Mouse (Mus musculus) c-Kit-positive CD71-positive TER-119-negative erythroid progenitor cells, embryonic 14.5 days (primary cell): ENCODE results near the gene Oser1.

Experiments
- DNase-seq: peaks from one replicate; pipeline ENCODE4 v3.0.0-alpha.2; 2013; ENCODE audit warnings: low read depth

The Oser1 gene

DNA sequence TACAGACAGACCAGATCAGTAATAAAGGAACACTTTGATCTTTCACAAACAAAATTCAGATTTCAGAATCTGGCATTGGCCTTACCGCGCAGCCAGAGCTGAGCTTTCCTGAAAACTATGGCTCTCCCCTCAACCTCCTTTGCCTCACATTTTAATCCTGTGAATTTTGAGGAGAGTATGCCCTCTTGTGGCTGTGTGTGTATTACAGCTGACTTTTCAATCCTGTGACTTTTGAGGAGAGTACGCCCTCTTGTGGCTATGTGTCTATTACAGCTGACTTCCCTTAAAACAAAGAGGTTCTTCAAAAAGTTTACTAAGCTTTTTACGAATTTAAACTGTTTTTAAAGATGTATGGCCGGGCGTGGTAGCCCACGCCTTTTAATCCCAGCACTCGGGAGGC is 23.3 kb downstream of the Oser1 start:
- peak; percentile 84 for DNase-seq

DNA sequence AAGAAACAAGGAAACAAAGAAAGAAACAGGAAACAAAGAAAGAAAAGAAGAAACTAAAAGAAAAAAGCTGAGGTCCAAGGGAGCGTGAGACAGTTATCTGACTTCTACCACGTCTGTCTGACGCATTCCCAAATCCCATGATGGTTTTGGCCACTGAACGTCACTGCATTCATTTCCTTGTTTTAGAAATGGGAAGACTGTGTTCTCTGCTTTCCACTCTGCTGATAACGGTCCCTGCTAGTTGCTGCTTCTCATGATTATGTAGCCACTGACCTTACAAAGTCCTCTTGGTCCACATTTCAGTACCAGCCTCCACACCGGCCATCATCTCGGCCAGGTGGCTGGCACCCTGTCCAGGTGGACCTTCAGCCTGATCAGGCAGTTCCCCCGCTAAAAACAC is 25.3 kb downstream of the Oser1 start:
- no peak for DNase-seq

DNA sequence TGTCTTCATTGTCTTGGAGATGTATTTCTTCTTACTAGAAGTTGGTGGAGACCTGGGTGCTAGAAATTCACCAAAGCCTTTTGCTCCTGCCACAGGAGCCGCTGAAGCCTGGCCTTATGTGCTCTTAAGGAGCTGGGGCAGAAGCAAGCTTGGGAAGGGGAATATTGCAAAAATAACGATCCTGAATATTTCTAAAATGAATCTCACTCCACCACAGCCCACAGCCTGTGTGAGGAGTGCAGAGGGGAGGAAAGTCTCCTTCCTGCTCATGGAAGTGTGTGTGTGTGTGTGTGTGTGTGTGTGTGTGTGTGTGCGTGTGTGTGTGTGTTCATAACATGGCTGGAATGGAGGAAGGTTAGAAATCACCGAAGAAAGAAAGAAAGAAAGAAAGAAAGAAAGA is 25.7 kb downstream of the Oser1 start:
- no peak for DNase-seq

DNA sequence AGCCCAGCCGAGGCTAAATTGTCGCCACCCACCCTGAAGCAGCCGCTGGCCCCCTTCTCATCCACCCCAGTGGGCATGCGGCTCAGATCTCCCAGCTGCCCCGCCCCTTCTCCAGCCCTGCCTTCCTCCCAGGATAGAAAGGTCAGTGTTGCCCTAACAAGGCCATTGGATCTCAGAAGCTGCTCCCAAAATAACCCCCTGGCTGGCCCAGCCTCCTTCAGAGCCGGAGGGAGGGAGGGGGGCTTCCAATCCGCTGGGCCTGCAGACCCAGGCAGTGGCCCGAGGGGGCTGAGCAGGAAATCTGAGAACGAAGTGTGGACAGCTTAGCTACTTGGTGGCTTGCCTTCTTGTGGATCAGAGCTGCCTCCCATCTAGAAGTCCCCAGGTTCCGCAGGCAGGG is 26.6 kb downstream of the Oser1 start, which contains the start of gene Jph2:
Gene Jph2 (minus strand): TSS at position 89 of the 400 bp plus-strand sequence.
- no peak for DNase-seq

DNA sequence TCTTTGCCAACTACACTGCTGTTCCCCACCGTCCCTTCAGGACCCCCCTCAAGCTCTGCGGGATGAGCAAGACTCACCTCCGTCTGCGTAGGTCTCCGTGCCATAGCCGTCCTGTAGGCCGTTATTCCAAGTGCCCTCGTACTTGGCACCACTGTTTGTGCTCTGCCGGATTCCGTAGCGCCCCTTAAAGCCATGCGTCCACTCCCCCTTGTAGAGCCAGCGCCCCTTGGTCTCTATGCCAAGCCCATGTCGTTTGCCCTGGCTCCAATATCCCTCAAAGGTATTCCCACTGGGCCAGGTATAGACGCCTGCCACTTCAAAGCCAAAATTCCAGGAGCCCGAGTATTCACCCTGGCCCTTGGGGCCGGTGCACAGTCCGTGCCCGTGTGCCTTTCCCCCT is 27.4 kb downstream of the Oser1 start:
- no peak for DNase-seq

DNA sequence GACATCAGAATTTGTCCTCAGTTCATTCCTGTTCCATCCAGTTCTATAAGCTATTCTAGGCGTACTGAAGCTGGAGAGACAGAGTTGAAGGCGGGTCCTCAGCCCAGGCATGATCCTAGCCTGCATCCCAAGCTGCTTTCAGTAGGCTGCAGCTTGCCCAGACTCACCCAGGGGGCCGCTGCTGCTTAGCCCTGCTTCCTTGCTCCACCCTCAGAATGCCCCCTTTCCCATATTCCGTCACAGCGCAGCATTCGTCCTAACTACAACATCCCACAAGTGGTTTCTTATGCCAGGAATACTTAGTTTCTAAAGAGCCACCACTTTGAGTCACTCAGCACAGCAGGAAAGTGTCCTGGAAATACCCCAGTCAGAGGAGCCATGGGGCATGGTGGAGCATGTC is 29.5 kb downstream of the Oser1 start:
- DNase-seq = no peak

DNA sequence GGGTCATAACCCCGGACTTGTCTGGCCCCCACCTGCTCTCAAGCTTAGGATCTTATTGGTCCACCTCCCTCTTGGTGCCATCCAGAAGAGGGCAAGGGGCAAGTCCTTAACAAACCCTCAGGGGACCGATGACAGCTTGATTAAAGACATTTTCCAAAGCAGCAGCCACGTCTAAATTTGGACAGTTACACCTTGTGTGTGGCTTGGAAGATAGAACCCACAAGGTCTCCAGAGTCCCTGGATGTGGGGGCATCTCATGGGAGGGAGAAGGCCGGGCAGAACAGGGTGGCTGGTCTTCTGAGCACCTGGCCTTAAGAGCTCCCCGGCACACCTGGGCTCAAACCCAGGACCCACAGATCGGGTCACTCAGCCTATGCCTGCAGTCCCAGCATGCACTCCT is 30.5 kb downstream of the Oser1 start:
- DNase-seq = no peak

DNA sequence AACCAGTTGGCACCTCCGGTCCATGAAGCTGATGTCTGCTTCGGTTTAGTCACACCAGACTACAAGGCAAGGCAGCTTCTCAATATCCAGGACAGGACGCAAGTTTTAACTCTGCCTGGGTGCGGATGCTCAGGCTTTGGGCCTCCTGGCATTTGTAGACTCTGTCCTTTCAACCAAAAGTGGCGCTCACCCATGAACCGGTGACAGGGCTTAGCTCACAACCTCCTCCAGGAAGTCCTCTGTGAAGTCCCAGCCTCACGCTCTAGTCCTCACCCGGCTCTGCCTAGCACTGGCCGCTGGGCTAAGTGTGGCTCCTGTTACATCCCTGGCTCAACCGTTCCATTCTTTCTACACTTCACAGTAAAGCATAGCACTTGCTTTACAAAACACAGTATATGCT is 31.3 kb downstream of the Oser1 start:
- DNase-seq = no peak

DNA sequence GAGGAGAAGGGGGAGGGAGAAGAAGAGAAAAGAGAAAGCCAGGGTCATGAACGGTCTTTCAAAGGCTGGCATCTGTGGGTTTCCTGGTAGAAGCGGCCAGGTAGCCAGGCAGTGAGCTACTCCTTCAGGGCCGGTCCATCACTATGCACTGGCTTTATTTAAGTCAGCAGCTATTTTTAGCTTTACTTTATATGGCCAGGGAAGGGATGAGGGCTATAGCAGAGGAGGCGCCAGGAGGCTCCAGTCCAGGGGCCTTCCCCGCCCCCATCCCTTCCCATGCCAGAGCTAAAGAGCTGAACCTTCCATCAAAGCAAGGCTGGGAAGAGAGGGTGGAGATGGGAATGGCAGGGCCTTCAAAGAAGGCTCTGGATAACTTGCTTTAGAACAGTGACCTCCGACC is 32.1 kb downstream of the Oser1 start:
- DNase-seq = no peak

DNA sequence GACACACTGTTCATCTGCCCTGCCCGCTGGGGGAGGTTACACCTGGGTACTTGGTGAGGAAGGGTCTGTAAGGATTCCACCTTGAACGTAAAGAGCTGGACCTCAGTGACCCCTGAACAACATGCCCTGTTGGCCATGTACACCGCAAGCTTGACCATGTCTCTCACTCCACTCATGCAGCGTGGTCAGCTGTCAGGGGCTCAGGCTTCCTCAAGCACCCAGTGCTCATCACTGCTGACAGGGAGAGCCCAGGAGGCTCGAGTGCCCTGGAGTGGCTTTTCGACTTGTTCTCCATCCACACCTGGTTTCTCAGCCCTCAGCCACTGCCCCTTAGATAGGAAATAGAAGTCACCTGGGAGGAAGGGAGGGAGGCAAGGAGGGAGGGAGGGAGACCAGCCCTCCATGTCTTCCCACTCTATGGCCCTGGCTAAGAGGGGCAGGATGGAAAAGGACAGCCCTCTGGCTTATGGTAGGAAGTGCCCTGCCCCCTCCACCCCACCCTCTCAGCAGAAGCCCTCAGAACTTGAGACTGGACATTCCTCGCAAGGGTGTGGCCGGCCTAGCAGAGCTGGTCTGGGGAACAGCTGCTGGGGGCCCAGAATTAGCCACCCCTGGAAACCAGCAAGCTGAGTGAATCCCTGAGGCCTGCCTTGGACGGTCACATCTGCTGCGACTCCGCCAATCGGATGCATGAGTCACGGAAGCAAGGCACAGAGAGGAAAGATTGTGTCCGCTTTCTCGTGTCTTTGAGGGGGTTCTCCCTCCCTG is 37.9 kb downstream of the Oser1 start:
- no peak for DNase-seq

DNA sequence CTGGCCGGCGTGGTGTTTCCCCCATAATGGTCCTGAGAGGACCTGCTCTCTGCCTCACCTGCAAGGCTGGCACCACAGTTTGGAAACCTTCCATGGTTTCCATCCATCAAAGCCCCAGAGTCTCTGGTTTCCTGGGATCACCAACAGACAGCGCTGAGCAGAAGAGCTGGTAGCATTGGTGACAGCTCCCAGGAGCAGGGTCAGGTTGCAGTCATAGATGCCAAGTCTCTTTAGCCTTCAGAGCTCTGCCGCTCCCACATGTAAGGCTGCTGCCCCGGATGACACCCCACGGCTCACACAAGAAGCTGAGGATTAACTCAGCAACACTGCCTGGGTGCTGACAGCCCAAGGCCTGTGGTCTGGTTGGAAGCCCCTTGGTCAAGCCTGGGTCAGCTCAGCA is 39.4 kb downstream of the Oser1 start:
- DNase-seq = no peak

DNA sequence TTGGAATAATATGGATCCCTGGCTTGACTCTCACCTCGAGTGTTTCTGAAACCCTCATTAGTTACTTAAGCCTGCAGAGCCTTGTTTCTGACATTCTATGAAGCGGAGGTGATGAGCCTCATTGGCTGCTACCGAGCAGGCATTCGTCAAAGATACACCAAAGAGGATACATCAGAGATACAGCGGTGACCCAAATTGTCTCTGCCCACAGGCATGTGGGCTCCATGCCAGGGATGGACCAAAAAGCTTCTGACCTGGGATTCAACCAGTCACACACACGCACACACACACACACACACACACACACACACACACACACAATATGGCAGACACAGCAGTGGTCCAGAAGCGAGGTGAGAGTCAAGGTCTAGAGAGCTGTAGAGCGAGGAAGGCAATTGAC is 43.3 kb downstream of the Oser1 start:
- no peak for DNase-seq

DNA sequence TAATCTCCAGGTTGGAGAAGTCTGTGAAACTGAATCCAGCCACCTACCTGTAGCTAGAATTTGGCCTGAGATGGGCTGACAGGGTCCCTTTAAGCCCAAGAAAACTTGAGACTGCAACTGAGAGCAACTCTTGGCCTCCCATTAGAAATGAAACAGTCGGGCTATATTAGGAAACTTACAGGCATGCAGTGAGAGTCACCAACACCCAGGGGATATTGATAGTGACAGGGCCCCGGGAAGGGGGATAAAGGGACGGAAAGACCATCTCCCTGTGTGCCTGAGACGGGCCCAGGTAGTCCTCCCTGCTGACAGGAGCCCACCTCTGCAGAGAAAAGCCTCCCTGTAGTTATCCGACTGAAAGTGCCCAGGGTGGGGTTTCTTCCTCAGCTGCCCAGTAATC is 45.1 kb downstream of the Oser1 start:
- DNase-seq = no peak

DNA sequence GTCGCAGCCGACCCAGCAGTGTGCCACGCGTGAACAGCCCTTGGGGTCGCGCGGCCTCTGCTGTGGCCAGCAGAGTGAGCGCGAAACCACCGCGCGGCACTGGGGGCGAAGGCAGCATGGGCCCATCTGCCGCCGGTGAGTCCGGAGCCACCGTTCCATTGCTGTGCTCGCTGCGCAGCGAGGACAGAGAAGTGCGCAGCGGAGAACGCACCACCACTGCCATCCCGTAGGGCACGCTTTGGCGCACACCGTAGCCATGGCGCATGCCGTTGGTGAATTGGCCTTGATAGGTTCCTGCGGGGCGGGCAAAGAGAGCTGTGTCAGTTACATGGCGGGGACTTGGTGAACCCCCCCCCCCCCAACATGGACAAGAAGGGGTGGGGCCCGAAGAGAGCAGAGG is 48.4 kb downstream of the Oser1 start:
- DNase-seq = no peak

DNA sequence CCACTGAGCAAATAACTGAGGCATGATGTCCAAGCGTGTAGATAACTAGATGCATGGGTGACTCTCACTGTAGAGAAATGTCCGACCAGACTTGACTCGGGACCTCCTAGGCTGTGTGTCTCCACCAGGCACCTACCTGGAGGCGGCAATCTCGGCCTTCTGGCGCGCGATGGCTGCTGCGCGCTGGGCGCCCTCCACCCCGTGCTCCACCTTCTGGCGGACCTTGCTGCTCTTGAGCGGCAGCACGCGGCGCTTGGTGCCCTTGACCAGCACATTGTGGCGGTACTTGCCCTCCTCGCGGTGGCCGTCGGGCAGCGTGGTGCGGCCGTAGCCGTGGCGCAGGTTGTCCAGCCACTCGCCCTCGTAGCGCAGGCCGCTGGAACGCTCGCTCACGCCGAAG is 49.0 kb downstream of the Oser1 start:
- DNase-seq = no peak

DNA sequence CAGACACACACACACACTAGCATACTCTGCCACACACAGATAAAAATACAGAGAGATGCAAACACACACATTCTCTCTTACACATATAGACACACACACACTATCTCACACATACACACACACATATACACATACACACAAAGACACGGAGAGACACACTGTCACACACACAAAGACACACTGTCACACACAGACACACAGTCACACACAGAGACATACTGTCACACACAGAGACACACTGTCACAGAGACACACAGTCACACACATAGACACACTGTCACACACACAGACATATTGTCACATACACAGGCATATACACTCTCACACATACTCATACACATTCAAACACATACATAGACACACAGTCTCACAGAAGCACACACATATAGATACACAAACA is 51.9 kb downstream of the Oser1 start:
- DNase-seq = no peak

DNA sequence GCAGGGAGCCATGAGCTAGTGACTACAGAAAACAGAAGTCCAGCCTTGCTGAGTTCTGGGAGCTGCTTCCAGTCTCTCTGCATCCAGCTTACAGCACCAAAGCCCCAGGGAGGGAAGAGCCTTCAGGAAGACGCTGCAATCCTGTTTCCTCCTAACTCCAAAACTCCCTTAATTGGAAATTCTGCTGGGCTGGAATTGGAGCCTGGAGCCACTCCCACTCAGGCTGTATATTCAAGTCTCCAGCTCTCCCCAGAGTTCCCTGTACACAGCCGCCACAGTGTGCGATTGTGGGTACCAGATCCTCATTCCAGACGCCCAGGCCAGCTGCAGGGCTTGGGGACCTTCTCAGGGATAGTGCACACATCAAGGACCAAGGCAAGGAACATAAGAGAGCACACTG is 54.3 kb downstream of the Oser1 start:
- no peak for DNase-seq

DNA sequence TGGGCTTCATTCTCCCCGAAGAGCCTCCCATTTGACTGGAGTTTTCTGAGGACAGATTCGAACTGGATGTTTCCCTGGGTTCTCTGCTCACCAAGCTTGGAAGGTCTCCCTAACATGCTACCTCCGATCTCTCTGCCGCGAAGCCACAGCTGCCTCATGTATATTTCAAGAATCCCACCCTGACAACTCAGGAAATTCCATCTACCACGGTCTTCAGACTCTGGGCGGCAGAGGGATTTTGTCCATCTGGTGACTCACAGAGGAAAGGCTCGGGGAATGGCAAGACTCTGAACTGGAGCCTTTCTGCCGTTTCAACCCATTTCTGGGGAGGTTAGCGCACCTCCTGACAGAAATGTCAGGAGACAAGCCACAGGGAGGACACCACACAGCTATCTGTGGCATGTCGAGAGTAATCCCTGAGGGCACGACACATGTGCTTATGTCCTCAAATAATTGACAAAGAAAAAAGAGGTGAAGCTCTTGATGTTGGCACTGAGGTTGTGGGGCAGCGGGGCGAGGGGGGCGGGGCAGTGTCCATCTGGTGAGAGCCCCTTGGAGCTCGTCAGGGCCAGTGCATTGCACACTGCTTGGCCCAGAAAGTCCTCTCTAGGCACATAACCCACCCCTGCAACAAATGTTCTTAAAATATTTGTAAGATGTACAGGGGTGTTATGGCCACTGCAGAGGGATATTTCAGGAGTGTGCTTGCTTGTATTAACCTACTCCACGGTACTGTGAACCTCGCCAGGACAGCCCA is 59.5 kb downstream of the Oser1 start:
- no peak for DNase-seq

DNA sequence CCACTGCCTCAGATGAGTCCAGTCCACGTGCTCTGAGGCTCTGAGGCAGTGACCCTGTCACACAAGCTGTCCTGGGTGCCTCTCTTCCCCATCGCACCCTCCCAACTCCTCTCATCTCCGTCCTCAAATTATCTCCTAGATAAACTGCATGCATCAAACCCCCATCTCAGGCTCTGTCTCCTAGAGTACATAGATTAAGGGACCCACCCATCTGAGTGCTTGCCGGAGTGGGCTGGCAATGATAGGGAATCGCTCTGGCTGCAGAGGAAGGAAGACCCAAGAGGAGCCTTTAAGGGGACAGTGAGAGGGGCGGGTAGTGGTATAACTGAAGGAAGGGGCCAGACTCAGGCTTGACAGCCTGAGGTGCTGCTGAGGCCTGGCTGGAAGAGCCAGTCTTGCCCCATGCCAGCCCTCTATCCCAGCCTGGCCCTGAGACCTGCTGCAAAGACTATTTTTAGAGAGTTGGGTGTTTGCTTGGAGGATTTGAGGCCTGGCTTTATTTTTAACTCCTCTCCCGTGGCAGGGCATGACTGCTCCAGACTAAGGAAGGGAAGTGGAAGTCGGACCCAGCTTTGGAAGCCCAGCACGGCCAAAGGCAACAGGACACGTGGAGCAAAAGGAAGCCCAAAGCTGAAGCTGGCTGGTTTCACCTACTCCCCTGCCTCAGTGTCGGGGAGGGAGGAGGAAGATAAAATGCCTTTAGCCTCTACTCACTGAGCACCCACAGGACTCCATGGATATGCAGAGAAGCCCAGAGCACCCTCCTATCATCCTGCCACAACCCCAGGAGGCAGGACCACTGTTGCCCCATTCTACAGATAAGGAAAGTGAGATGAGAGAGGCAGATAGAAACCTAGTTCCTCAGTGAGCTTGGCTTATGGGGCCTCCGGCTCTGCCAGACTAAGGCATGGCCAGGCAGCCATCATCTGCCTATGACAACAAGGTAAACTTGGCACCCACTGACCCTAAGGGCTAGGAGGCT is 61.3 kb downstream of the Oser1 start:
- DNase-seq = no peak

DNA sequence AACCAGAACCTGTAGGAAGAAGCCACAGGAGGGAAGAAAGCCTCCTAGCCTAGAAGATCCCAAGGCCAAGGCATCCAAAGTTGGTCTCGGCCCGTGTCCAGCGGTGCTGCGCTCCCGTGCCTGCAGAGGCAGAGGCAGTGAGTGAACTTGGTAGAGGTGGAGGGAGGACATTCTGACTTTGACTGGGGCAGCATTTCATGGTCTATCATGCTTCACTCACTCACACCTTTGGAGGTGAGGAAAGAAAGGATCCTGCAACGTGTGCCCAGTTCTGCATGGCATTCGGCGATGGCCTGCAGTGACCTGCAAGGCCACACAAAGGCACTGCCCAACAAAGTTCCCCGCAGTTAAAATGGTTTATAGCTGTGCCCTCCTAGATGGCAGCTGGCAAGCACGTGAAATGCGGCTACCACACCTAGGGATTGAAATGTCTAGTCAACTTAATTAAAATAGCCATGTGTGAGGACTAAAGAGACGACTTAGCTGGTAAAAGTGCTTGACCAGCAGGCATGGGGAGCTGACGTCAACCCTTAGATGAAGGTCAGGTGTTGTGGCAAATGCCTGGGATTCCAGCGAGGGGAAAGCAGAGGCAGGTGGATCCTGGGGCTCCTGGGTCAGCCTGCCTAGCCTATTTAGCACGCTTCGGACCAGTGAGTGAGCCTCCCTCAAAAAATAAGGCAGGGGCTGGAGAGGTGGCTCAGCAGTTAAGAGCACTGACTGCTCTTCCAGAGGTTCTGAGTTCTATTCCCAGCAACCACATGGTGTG is 63.5 kb downstream of the Oser1 start:
- DNase-seq = no peak

DNA sequence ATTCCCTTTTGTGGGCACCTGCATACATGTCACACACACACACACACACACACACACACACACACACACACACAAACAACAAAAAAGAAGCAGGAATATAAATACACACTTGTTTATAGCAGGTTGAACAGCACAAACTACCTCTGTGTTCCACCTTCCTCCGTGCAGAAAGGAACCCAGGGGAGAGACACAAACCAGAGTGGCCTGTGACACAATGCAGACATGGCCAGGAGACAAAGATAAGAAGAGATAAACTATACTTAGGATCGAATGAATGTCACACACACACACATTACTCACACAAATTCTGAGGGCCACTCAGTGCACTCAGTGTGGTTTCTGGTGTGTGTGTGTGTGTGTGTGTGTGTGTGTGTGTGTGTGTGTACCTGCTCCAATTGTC is 65.2 kb downstream of the Oser1 start:
- no peak for DNase-seq

DNA sequence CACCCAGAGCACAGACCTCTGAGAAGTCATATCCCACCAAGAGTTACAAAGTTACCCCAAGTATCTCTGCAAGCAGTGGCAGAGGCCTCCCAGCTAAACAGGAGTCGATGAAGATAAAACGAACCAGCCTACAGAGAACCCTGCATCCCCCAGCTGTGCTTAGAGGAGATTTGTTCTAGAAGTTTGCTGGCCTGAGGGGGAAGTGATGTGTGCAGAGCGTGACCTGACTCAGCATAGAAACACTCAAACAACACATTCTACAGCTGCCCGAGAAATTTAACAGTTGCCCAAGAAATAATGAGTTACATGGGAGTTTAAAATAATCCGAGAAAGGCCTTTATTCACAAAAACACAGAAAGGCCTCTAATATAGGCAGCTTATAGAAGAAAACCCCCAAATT is 65.8 kb downstream of the Oser1 start:
- DNase-seq = peak; percentile 50
